ENCODE assay signal across 26 mouse cellular contexts in genomic region chr3:58072230-58072839, GRCm38 (mm10).
DNase-seq lines count a peak whose midpoint lies in the region; ATAC-seq and TF ChIP-seq lines count a peak whose summit lies in the region.
"Had no signal": no experiment of that assay in that cellular context is flagged by ENCODE, and none has a peak within 500 bp of the region (broad histone marks: within the 10 kb centered on the region; RNA-seq: fewer than 3 reads in every experiment).

No protein-coding gene starts in this region.

- H3K4me2 ChIP-seq in forebrain, embryonic 11.5 days (ENCODE audit: low read depth, low read length, severe bottlenecking) = no peak overlapping the region
- no peak overlapping the region for H3K4me2 ChIP-seq in forebrain, embryonic 15.5 days (replicated peaks)
- H3K4me2 ChIP-seq in neural tube, embryonic 15.5 days = no peak overlapping the region
- no peak overlapping the region for H3K4me2 ChIP-seq in hindbrain, embryonic 13.5 days
- no peak overlapping the region for H3K4me2 ChIP-seq in neural tube, embryonic 12.5 days (replicated peaks)
- no peak overlapping the region for H3K4me2 ChIP-seq in liver, postnatal 0 days (ENCODE audit: low read depth, low read length)
- H3K4me2 ChIP-seq: heart, embryonic 12.5 days; liver, embryonic 12.5 days; lung, embryonic 14.5 days; neural tube, embryonic 13.5 days had no signal

- TF ChIP-seq EP300 in liver, postnatal 0 days (IDR thresholded peaks at IDR 0.05; ENCODE audit: low read depth) = no peak

- no peaks in the 10 kb centered on the region; the same call in 1 of the 2 replicates for H3K4me1 ChIP-seq in forebrain, embryonic 11.5 days (replicated peaks; ENCODE audit: control insufficient read depth, insufficient read depth, low read length)
- H3K4me1 ChIP-seq in forebrain, embryonic 15.5 days = no peaks in the 10 kb centered on the region
- H3K4me1 ChIP-seq in neural tube, embryonic 15.5 days = no peaks in the 10 kb centered on the region
- H3K4me1 ChIP-seq in hindbrain, embryonic 13.5 days (replicated peaks) = peaks cover 8% of the 10 kb centered on the region
- no peaks in the 10 kb centered on the region for H3K4me1 ChIP-seq in neural tube, embryonic 12.5 days
- no peaks in the 10 kb centered on the region for H3K4me1 ChIP-seq in liver, postnatal 0 days (ENCODE audit: insufficient read depth)
- H3K4me1 ChIP-seq: heart, embryonic 12.5 days; liver, embryonic 12.5 days; neural tube, embryonic 13.5 days had no signal

- no peak for TF ChIP-seq CTCF in liver, postnatal 0 days (IDR thresholded peaks at IDR 0.05; ENCODE audit: low read depth)

- no peak overlapping the region for H3K4me3 ChIP-seq in forebrain, embryonic 11.5 days (ENCODE audit: low read depth, low read length)
- no peak overlapping the region for H3K4me3 ChIP-seq in forebrain, embryonic 15.5 days
- no peak overlapping the region for H3K4me3 ChIP-seq in neural tube, embryonic 15.5 days (replicated peaks)
- no peak overlapping the region for H3K4me3 ChIP-seq in hindbrain, embryonic 13.5 days
- no peak overlapping the region for H3K4me3 ChIP-seq in neural tube, embryonic 12.5 days
- no peak overlapping the region for H3K4me3 ChIP-seq in liver, postnatal 0 days (ENCODE audit: low read depth, low read length)
- H3K4me3 ChIP-seq: heart, embryonic 12.5 days; left cerebral cortex, adult 2 months; liver, embryonic 12.5 days; neural tube, embryonic 13.5 days had no signal

- no peak overlapping the region; the same call in 1 of the 2 replicates for H3K9ac ChIP-seq in forebrain, embryonic 11.5 days (ENCODE audit: low read length)
- no peak overlapping the region for H3K9ac ChIP-seq in forebrain, embryonic 15.5 days (replicated peaks)
- H3K9ac ChIP-seq in neural tube, embryonic 15.5 days (replicated peaks) = no peak overlapping the region
- H3K9ac ChIP-seq in hindbrain, embryonic 13.5 days = no peak overlapping the region
- H3K9ac ChIP-seq in neural tube, embryonic 12.5 days = no peak overlapping the region
- H3K9ac ChIP-seq in liver, postnatal 0 days (replicated peaks) = no peak overlapping the region
- H3K9ac ChIP-seq: heart, embryonic 12.5 days; liver, embryonic 12.5 days; lung, embryonic 14.5 days; neural tube, embryonic 13.5 days had no signal

- no peak for DNase-seq in forebrain, embryonic 11.5 days (ENCODE audit: low spot score)
- DNase-seq in neural tube, embryonic 10.5 days (ENCODE audit: extremely low spot score, low spot score) = peak; percentile 14
- DNase-seq in urinary bladder, postnatal 4 days (ENCODE audit: low spot score in 2 of 2) = no peak
- DNase-seq in liver, postnatal 0 days = no peak
- DNase-seq: adrenal gland, postnatal 10 days; cerebellum, postnatal 10 days; heart, postnatal 14 days; kidney, adult 9 months; kidney, postnatal 25 days; lung, embryonic 14.5 days; right cerebral cortex, postnatal 25 days; thymus, adult 18-20 months; thymus, postnatal 4 days had no signal

- no peaks in the 10 kb centered on the region for H3K27me3 ChIP-seq in forebrain, embryonic 11.5 days (ENCODE audit: control insufficient read depth, insufficient read depth, low read length)
- H3K27me3 ChIP-seq in forebrain, embryonic 15.5 days = no peaks in the 10 kb centered on the region
- H3K27me3 ChIP-seq in neural tube, embryonic 15.5 days (replicated peaks) = no peaks in the 10 kb centered on the region
- H3K27me3 ChIP-seq in hindbrain, embryonic 13.5 days = no peaks in the 10 kb centered on the region
- H3K27me3 ChIP-seq in neural tube, embryonic 12.5 days (replicated peaks) = no peaks in the 10 kb centered on the region
- no peaks in the 10 kb centered on the region for H3K27me3 ChIP-seq in liver, postnatal 0 days (ENCODE audit: insufficient read depth, low read length)
- H3K27me3 ChIP-seq: heart, embryonic 12.5 days; liver, embryonic 12.5 days; neural tube, embryonic 13.5 days had no signal

- H3K27ac ChIP-seq in forebrain, embryonic 11.5 days (ENCODE audit: low read depth, low read length) = no peak overlapping the region
- no peak overlapping the region for H3K27ac ChIP-seq in forebrain, embryonic 15.5 days (replicated peaks)
- H3K27ac ChIP-seq in neural tube, embryonic 15.5 days (replicated peaks) = no peak overlapping the region
- H3K27ac ChIP-seq in hindbrain, embryonic 13.5 days = no peak overlapping the region
- no peak overlapping the region for H3K27ac ChIP-seq in neural tube, embryonic 12.5 days
- no peak overlapping the region for H3K27ac ChIP-seq in liver, postnatal 0 days (ENCODE audit: low read depth)
- H3K27ac ChIP-seq: left cerebral cortex, adult 2 months; liver, embryonic 12.5 days; macrophage; neural tube, embryonic 13.5 days had no signal

- H3K9me3 ChIP-seq in forebrain, embryonic 11.5 days (ENCODE audit: control insufficient read depth, low read length) = no peaks in the 10 kb centered on the region
- H3K9me3 ChIP-seq in forebrain, embryonic 15.5 days = no peaks in the 10 kb centered on the region
- H3K9me3 ChIP-seq in neural tube, embryonic 15.5 days (replicated peaks) = no peaks in the 10 kb centered on the region
- no peaks in the 10 kb centered on the region for H3K9me3 ChIP-seq in hindbrain, embryonic 13.5 days
- H3K9me3 ChIP-seq in neural tube, embryonic 12.5 days = no peaks in the 10 kb centered on the region
- H3K9me3 ChIP-seq in liver, postnatal 0 days (ENCODE audit: low read length) = no peaks in the 10 kb centered on the region
- H3K9me3 ChIP-seq: G1E; heart, embryonic 12.5 days; liver, embryonic 12.5 days; neural tube, embryonic 13.5 days had no signal

- 39% methylated on average over 5 of the region's 5 CpGs for WGBS in forebrain, embryonic 11.5 days
- WGBS in forebrain, embryonic 15.5 days = 18% methylated on average over 5 of the region's 5 CpGs
- WGBS in neural tube, embryonic 15.5 days = 25% methylated on average over 5 of the region's 5 CpGs
- 22% methylated on average over 5 of the region's 5 CpGs for WGBS in hindbrain, embryonic 13.5 days
- WGBS in neural tube, embryonic 12.5 days = 31% methylated on average over 5 of the region's 5 CpGs
- 84% methylated on average over 5 of the region's 5 CpGs for WGBS in liver, postnatal 0 days (ENCODE audit: insufficient replicate concordance)

- no peaks in the 10 kb centered on the region for H3K36me3 ChIP-seq in forebrain, embryonic 11.5 days (ENCODE audit: control insufficient read depth, insufficient read depth, low read length)
- H3K36me3 ChIP-seq in forebrain, embryonic 15.5 days = no peaks in the 10 kb centered on the region
- no peaks in the 10 kb centered on the region for H3K36me3 ChIP-seq in neural tube, embryonic 15.5 days
- H3K36me3 ChIP-seq in hindbrain, embryonic 13.5 days = no peaks in the 10 kb centered on the region
- no peaks in the 10 kb centered on the region for H3K36me3 ChIP-seq in neural tube, embryonic 12.5 days
- no peaks in the 10 kb centered on the region for H3K36me3 ChIP-seq in liver, postnatal 0 days (replicated peaks; ENCODE audit: insufficient read depth, low read length)
- H3K36me3 ChIP-seq: G1E; heart, embryonic 12.5 days; liver, embryonic 12.5 days; neural tube, embryonic 13.5 days had no signal

- peak; percentile 79 for ATAC-seq in forebrain, embryonic 11.5 days (replicated peaks; ENCODE audit: low FRiP score)
- no peak for ATAC-seq in forebrain, embryonic 15.5 days (replicated peaks)
- ATAC-seq in neural tube, embryonic 15.5 days (ENCODE audit: low FRiP score) = no peak
- ATAC-seq in hindbrain, embryonic 13.5 days (ENCODE audit: low FRiP score) = 0 out of 2 replicates have a peak, but pooled peaks have one; percentile 43
- ATAC-seq in neural tube, embryonic 12.5 days (ENCODE audit: low FRiP score, low read depth) = peak; percentile 72
- ATAC-seq in liver, postnatal 0 days = no peak
- ATAC-seq: activated CD4-positive, CD25-positive, alpha-beta regulatory T cell, adult 4 months; CD4-positive, CD25-positive, alpha-beta regulatory T cell, adult 4 months; inflammation-experienced regulatory T-cells, adult 6 months; liver, embryonic 12.5 days had no signal

Comparison
In these comparisons a context has a peak if more than half of its experiments do, and no peak if none do; other contexts are left out.
1. ATAC-seq: peak in forebrain, embryonic 11.5 days (single experiment), hindbrain, embryonic 13.5 days (single experiment) and neural tube, embryonic 12.5 days (single experiment); none in forebrain, embryonic 15.5 days (single experiment), neural tube, embryonic 15.5 days (single experiment) and liver, postnatal 0 days (single experiment).